Mouse (Mus musculus): Measurements from ENCODE around the gene Atat1. TPM values are rescaled to one million over a fixed set of nuclear protein-coding genes. Genes with fewer than 3 reads are reported as not detected.
A peak's percentile ranks its signal among the peaks of the same experiment; 100 is the strongest.

The Atat1 gene
- polyA plus RNA-seq, 1 experiment from 2014 or later: 4.8 TPM

GRCm38 (mm10) chr17:35923281-35923680 lies 13.4 kb upstream of the Atat1 start:
- TF ChIP-seq CTCF (IDR thresholded peaks at IDR 0.05; ENCODE audit: low read depth) (no peak), EP300 (IDR thresholded peaks at IDR 0.05; ENCODE audit: low read depth) (no peak)
- WGBS (ENCODE audit: insufficient replicate concordance): 81% methylated on average over 4 of the region's 4 CpGs
- Histone ChIP-seq H3K9ac (replicated peaks) (no peak overlapping the region), H3K27ac (ENCODE audit: low read depth) (no peak overlapping the region), H3K36me3 (replicated peaks; ENCODE audit: insufficient read depth, low read length) (peaks cover 57% of the 10 kb centered on the region), H3K4me2 (ENCODE audit: low read depth, low read length) (no peak overlapping the region), H3K4me1 (ENCODE audit: insufficient read depth) (peaks cover 49% of the 10 kb centered on the region), H3K4me3 (ENCODE audit: low read depth, low read length) (no peak overlapping the region), H3K27me3 (ENCODE audit: insufficient read depth, low read length) (no peaks in the 10 kb centered on the region), H3K9me3 (ENCODE audit: low read length) (no peaks in the 10 kb centered on the region)
- ATAC-seq (no peak), DNase-seq (no peak)

- no peaks in the 10 kb centered on the region for H3K9me3 ChIP-seq (ENCODE audit: low read length)
- no peak overlapping the region for H3K4me3 ChIP-seq (ENCODE audit: low read depth, low read length)
- H3K4me1 ChIP-seq (ENCODE audit: insufficient read depth): peaks cover 49% of the 10 kb centered on the region
- H3K27me3 ChIP-seq (ENCODE audit: insufficient read depth, low read length): no peaks in the 10 kb centered on the region
- H3K36me3 ChIP-seq (replicated peaks; ENCODE audit: insufficient read depth, low read length): peaks cover 51% of the 10 kb centered on the region
- H3K9ac ChIP-seq (replicated peaks): no peak overlapping the region; the same call in 1 of the 2 replicates
- peak overlapping the region; percentile 9; the same call in 1 of the 2 replicates for H3K4me2 ChIP-seq (ENCODE audit: low read depth, low read length)
- no peak for ATAC-seq
- no peak overlapping the region for H3K27ac ChIP-seq (ENCODE audit: low read depth)
- 86% methylated on average over 3 of the region's 3 CpGs for WGBS (ENCODE audit: insufficient replicate concordance)
- TF ChIP-seq EP300 (IDR thresholded peaks at IDR 0.05; ENCODE audit: low read depth): no peak
- no peak for TF ChIP-seq CTCF (IDR thresholded peaks at IDR 0.05; ENCODE audit: low read depth)
- no peak for DNase-seq
Observed at GRCm38 (mm10) chr17:35922566-35922965, 12.7 kb upstream of the Atat1 start.

- H3K9ac ChIP-seq (replicated peaks): no peak overlapping the region
- H3K4me2 ChIP-seq (ENCODE audit: low read depth, low read length): no peak overlapping the region
- no peak overlapping the region for H3K4me3 ChIP-seq (ENCODE audit: low read depth, low read length)
- DNase-seq (no peak), ATAC-seq (no peak)
- H3K27me3 ChIP-seq (ENCODE audit: insufficient read depth, low read length): no peaks in the 10 kb centered on the region
- peaks cover 51% of the 10 kb centered on the region for H3K36me3 ChIP-seq (replicated peaks; ENCODE audit: insufficient read depth, low read length)
- peaks cover 46% of the 10 kb centered on the region for H3K4me1 ChIP-seq (ENCODE audit: insufficient read depth)
- H3K9me3 ChIP-seq (ENCODE audit: low read length): no peaks in the 10 kb centered on the region
- 87% methylated on average over 4 of the region's 4 CpGs for WGBS (ENCODE audit: insufficient replicate concordance)
- TF ChIP-seq CTCF (IDR thresholded peaks at IDR 0.05; ENCODE audit: low read depth): no peak
- no peak for TF ChIP-seq EP300 (IDR thresholded peaks at IDR 0.05; ENCODE audit: low read depth)
- H3K27ac ChIP-seq (ENCODE audit: low read depth): 0 out of 2 replicates have a peak overlapping the region, but pooled peaks have one; percentile 7
Observed at GRCm38 (mm10) chr17:35921710-35922109, 11.8 kb upstream of the Atat1 start.

GRCm38 (mm10) chr17:35920862-35921562 lies 11.1 kb upstream of the Atat1 start:
- ATAC-seq (no peak), DNase-seq (no peak)
- peaks cover 44% of the 10 kb centered on the region for H3K36me3 ChIP-seq (replicated peaks; ENCODE audit: insufficient read depth, low read length)
- peak; percentile 78 for TF ChIP-seq CTCF (IDR thresholded peaks at IDR 0.05; ENCODE audit: low read depth)
- no peak for TF ChIP-seq EP300 (IDR thresholded peaks at IDR 0.05; ENCODE audit: low read depth)
- no peaks in the 10 kb centered on the region for H3K9me3 ChIP-seq (ENCODE audit: low read length)
- H3K4me1 ChIP-seq (ENCODE audit: insufficient read depth): peaks cover 39% of the 10 kb centered on the region
- peak overlapping the region; percentile 100 for H3K27ac ChIP-seq (ENCODE audit: low read depth)
- H3K9ac ChIP-seq (replicated peaks): peak overlapping the region; percentile 94; the same call in 1 of the 2 replicates
- H3K4me3 ChIP-seq (ENCODE audit: low read depth, low read length): no peak overlapping the region
- 81% methylated on average over 5 of the region's 5 CpGs for WGBS (ENCODE audit: insufficient replicate concordance)
- no peaks in the 10 kb centered on the region for H3K27me3 ChIP-seq (ENCODE audit: insufficient read depth, low read length)
- peak overlapping the region; percentile 76 for H3K4me2 ChIP-seq (ENCODE audit: low read depth, low read length)

GRCm38 (mm10) chr17:35920384-35920783 lies 10.5 kb upstream of the Atat1 start:
- ATAC-seq (no peak), DNase-seq (no peak)
- H3K27ac ChIP-seq (ENCODE audit: low read depth): peak overlapping the region; percentile 100
- H3K27me3 ChIP-seq (ENCODE audit: insufficient read depth, low read length): no peaks in the 10 kb centered on the region
- H3K9me3 ChIP-seq (ENCODE audit: low read length): no peaks in the 10 kb centered on the region
- WGBS (ENCODE audit: insufficient replicate concordance): 62% methylated on average over 1 of the region's 1 CpGs
- H3K4me3 ChIP-seq (ENCODE audit: low read depth, low read length): peak overlapping the region; percentile 63; the same call in 1 of the 2 replicates
- peak overlapping the region; percentile 94 for H3K9ac ChIP-seq (replicated peaks)
- TF ChIP-seq CTCF (IDR thresholded peaks at IDR 0.05; ENCODE audit: low read depth) (no peak), EP300 (IDR thresholded peaks at IDR 0.05; ENCODE audit: low read depth) (no peak)
- H3K4me2 ChIP-seq (ENCODE audit: low read depth, low read length): peak overlapping the region; percentile 76
- peaks cover 39% of the 10 kb centered on the region for H3K4me1 ChIP-seq (ENCODE audit: insufficient read depth)
- peaks cover 38% of the 10 kb centered on the region for H3K36me3 ChIP-seq (replicated peaks; ENCODE audit: insufficient read depth, low read length)

GRCm38 (mm10) chr17:35919864-35920301 lies 10.0 kb upstream of the Atat1 start:
- 26% methylated on average over 6 of the region's 6 CpGs for WGBS (ENCODE audit: insufficient replicate concordance)
- ATAC-seq (no peak; the same call in 1 of the 2 replicates), DNase-seq (peak; percentile 64)
- Histone ChIP-seq H3K27me3 (ENCODE audit: insufficient read depth, low read length) (no peaks in the 10 kb centered on the region), H3K36me3 (replicated peaks; ENCODE audit: insufficient read depth, low read length) (peaks cover 33% of the 10 kb centered on the region), H3K4me1 (ENCODE audit: insufficient read depth) (peaks cover 39% of the 10 kb centered on the region), H3K9me3 (ENCODE audit: low read length) (no peaks in the 10 kb centered on the region), H3K27ac (ENCODE audit: low read depth) (peak overlapping the region; percentile 100), H3K9ac (replicated peaks) (peak overlapping the region; percentile 94), H3K4me2 (ENCODE audit: low read depth, low read length) (peak overlapping the region; percentile 76), H3K4me3 (ENCODE audit: low read depth, low read length) (peak overlapping the region; percentile 63)
- TF ChIP-seq CTCF (IDR thresholded peaks at IDR 0.05; ENCODE audit: low read depth): no peak
- TF ChIP-seq EP300 (IDR thresholded peaks at IDR 0.05; ENCODE audit: low read depth): peak; percentile 78
